Mouse (Mus musculus) adrenal gland, postnatal 25 days (tissue): ENCODE measurements at regions not wholly inside any gene's neighbourhood (a gene's known extent, or its start where the extent isn't known, plus 50 kb on each side); places are given as distances from the start of the nearest gene placed in this dataset.
"Not testable (repeated sequence)": the region's sequence is repeated elsewhere in the genome, so short reads cannot be mapped to it uniquely, and the experiment has no call there.

Source experiments
- DNase-seq: peaks from one replicate; pipeline ENCODE4 v3.0.0; 2021; ENCODE audit warnings: mixed read lengths

- DNase-seq: no peak
Observed at GRCm38 (mm10) chr8:26762942-26763778, 214.0 kb upstream of the Zfp703 start.

- DNase-seq: no peak
Observed at GRCm38 (mm10) chr8:26768474-26769229, 208.5 kb upstream of the Zfp703 start.

DNA sequence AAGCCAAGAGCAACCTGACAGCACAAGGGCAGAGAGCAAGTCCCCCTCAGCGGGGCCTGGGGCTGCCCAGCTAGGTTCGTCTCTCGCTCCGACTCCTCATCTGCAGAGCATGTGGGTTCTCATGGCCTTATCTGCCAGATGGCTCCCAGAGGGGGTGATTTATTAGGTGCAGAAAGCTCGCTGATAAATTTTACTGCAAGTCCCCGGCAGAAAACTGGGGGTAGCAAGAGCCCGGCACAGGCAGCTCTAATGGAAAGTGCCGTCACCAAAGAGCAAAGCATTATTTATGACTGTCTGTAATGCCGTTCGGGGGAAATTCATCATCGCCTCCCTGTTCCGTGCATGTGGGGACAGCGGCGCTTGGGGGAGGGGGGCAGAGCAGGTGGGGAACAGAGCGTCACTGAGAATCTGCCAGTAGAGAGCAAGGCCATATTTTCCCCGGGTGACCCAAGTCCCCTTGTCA, 206.7 kb upstream of the Zfp703 start:
- DNase-seq: peak; percentile 24

DNA sequence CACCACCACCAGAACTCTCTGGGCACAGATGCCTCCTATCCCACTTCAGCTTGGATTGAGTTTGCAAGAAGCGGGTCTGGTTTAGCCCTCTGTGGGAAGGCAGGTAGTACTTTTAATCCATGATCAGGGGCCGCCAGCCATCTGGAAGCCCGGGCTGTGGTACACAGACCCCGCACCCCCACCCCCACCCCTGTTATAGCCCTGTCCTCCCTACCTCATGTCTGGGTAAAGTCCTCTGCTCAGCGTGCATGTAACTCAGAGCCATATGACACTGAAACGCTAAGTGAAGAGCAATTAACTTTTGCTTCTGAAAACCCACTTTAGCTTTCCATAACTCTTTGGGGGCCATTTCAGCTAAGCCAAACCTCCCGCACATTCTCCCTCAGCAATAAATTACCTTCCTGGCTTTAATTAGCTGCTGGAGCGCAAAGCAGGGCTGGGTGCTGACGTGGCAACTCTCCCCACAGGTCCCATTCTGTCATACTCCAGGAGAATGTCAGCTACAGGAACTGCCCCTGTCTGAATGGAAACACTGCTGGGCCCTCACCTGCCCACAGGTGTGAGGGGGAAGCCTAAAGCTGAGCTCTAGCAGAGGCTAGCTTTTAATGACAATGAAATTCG, 198.1 kb upstream of the Zfp703 start:
- no peak for DNase-seq

GRCm38 (mm10) chr8:26780515-26780914, 196.6 kb upstream of the Zfp703 start:
- no peak for DNase-seq

DNA sequence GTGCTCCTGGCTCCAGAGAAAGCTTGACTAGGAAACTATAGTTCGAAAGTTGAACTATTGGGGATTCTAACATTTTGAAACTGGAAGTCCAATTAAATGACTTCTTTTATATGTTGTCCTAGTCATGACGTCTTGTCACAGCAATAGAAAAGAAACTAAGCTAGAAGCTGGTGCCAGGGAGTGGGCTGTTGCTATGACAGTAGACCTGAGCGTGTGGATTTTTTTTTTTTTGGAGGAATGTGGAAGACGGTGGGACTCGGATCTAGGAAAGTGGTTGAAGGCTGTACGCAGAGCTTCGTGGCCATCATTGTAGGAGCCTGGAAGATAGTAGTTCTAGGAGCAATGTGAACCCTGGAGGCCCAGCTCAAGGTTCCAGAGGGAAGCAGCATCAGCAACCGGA, 194.2 kb upstream of the Zfp703 start:
- not testable (repeated sequence) for DNase-seq

DNA sequence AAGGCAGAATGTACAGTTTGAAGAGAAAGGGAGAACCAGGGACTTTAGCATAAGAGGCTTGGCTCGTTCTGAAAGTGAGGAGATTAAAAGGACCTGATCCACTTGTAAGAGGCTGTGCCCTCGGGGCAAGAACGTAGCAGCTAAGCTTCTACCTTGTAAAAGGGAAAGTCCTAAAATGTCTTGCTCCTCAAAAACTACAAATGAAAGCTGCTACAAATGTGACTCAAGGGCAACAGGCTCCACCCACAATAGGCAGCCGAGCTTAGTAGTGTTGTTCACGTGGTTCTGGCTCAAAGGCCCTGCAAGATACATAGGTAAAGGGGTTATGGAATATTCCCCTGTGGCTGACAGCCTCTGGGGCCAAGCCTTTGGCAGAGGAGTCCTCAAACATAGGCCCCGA, 192.7 kb upstream of the Zfp703 start:
- DNase-seq: no peak

GRCm38 (mm10) chr8:26791795-26792194, 185.3 kb upstream of the Zfp703 start:
- DNase-seq: no peak

- DNase-seq: no peak
Observed at GRCm38 (mm10) chr8:26793606-26794292, 183.4 kb upstream of the Zfp703 start.

GRCm38 (mm10) chr8:26794411-26794810, 182.7 kb upstream of the Zfp703 start:
- no peak for DNase-seq

DNA sequence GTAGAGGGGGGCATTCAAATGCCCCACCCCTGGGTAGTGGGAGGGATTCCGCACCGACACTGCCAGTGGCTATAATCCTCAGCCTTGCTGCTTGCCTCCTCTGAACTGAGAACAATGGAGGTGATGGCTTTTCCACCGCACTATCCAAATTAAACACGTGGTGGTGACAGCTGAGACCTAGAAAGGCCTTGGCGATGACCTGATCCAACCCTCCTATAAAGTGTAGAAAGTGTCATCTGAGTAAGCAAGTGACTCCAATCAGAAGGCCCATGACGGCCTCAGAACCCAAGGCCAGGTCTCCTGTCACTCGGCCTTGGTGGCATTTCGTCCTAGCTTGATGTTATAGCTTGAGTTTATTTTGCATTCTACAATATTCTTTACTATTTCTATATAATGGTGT, 181.5 kb upstream of the Zfp703 start:
- no peak for DNase-seq

- DNase-seq: no peak
Observed at GRCm38 (mm10) chr8:26799814-26800213, 177.3 kb upstream of the Zfp703 start.

- no peak for DNase-seq
Observed at GRCm38 (mm10) chr8:26804089-26804488, 173.0 kb upstream of the Zfp703 start.

DNA sequence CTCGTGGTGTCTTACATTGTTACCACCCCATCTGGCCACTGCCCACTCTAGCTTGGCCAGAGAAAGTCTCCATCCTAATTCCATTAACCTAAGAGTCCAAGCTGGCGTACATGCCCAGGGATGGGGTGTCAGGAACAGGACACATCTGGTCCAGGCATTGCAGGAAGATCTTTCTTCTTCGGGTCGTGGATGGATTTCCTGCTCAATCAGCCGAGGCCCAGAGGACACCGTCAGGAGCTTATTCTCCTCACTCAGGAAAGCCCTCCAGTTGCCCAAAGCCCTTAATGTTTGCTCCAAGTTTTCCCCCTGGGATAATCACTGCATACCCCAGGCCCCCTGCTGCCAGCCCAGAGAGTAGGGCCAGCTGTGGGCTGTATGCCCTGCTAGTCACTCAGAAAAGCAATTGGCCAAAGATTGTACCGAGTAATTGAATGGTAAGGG, 172.2 kb upstream of the Zfp703 start:
- no peak for DNase-seq

GRCm38 (mm10) chr8:26805371-26805821, 171.7 kb upstream of the Zfp703 start:
- DNase-seq: no peak

- DNase-seq: no peak
Observed at GRCm38 (mm10) chr8:26808111-26808651, 168.9 kb upstream of the Zfp703 start.

- peak; percentile 39 for DNase-seq
Observed at GRCm38 (mm10) chr8:26808771-26809170, 168.4 kb upstream of the Zfp703 start.

DNA sequence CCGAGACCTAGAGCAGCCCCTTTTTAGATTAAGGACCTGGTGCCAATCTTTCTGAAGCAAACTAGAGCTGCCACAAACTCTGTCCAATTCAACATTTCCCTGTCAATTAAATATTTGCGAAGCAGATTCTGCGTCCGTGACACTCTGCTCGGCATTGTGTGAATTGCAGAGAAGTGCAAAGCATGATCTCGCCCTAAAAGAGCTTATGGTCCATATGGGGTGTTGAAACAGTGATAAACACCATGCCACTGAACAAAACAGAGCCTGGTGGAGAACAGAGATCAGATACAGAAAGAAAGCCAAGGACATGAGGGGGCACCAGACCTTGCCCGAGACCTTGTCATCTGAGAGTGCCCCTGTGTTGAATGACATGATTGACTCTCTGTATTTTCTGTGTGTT, 167.2 kb upstream of the Zfp703 start:
- DNase-seq: no peak

GRCm38 (mm10) chr8:26811533-26812236, 165.4 kb upstream of the Zfp703 start:
- no peak for DNase-seq

- DNase-seq: peak; percentile 54
Observed at GRCm38 (mm10) chr8:26813198-26813815, 163.8 kb upstream of the Zfp703 start.
